Mouse (Mus musculus) ES-Bruce4 (cell line): ENCODE data around the gene Pnmt.
A peak's percentile ranks its signal among the peaks of the same experiment; 100 is the strongest.

Experiments used
- CTCF ChIP-seq: IDR thresholded peaks from one replicate; pipeline ENCODE4 v1.8.1; 2011; ENCODE audit warnings: low read depth, low read length
- EP300 ChIP-seq: IDR thresholded peaks from 2 replicates; pipeline ENCODE4 v1.6.1; 2011; ENCODE audit warnings: low read depth, low read length; ENCODE audit not compliant: insufficient read depth

DNA sequence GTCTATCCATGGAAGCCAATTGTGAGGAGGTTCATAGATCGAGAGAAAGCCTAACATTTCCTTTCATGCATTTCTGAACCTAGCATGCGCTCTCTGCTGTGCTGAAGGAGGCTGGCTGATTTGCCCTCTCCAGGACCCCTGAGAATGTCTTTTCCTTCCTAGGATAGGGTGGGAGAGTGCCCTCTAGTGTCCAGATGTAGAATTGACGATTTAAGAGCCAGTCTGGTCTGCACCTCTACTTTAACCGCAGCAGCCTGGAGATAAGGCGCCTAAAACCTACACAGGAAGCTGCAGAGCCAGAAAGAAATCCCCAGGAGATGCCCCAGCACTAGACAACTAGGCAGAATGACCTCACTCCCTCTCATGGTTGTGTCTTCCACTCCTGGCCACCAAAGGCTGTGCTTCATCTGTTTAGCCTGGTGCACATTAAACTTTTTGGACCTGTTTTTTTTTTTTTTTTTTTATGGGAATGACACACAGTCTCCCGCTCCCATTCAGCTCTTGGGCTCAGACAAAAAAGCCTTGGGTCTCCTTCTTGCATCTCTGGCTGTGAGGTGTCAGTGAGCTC, 30.4 kb upstream of the Pnmt start:
- TF ChIP-seq CTCF: peak; percentile 70
- no peak for TF ChIP-seq EP300
